Comparison of ENCODE assay signal across 26 mouse cellular contexts in the genomic region with DNA sequence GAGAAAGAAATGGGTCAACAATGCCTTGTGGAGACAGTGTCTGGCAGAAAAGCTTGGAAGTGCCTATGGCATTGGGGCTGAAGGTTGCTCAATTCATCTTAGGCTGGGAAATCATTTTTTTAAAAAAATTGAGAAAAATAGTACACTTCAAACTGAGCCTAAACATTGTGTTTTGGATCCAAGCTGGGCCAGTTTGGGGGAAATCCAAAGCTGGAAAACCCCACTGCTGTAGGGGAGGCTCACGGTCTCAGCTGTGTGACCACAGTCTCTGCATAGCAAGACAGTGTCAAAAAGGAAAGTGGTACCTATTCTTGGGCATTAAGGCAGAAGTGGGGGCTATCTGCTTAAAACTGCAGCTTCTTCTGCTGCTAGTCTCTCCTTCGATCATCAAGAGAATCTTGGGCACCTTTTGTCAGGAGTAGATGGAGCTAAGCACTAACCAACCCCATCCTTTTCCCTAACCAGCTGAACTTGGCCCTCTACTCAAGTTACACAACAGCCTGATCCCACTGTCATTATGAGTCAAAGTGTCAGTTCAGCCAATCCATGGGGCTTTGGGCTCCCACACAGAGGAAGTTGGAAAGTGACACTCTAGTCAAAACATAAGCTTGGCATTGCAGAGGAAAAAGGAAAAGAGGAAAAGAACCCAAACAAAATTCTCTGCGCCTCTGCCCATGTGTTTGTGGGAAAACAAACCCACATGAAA.
DNase-seq lines count a peak whose midpoint lies in the region; ATAC-seq and TF ChIP-seq lines count a peak whose summit lies in the region.
"Had no signal": no experiment of that assay in that cellular context is flagged by ENCODE, and none has a peak within 500 bp of the region (broad histone marks: within the 10 kb centered on the region; RNA-seq: fewer than 3 reads in every experiment).

No protein-coding gene starts in this region.

- no peaks in the 10 kb centered on the region for H3K9me3 ChIP-seq in heart, embryonic 10.5 days
- H3K9me3 ChIP-seq in lung, embryonic 14.5 days (ENCODE audit: low read depth, low read length), result no peaks in the 10 kb centered on the region
- no peaks in the 10 kb centered on the region; the same call in 1 of the 2 replicates for H3K9me3 ChIP-seq in lung, embryonic 16.5 days (ENCODE audit: control insufficient read depth, low read length)
- H3K9me3 ChIP-seq: embryonic facial prominence, embryonic 15.5 days; forebrain, embryonic 15.5 days; hindbrain, embryonic 15.5 days; kidney, embryonic 15.5 days; midbrain, embryonic 12.5 days had no signal

- peak; percentile 95 for DNase-seq in heart, adult 11 months
- no peak for DNase-seq in heart, embryonic 10.5 days (ENCODE audit: low spot score)
- DNase-seq in lung, embryonic 14.5 days, result peak; percentile 40
- DNase-seq in lung, adult 2 months, result no peak
- peak; percentile 42 for DNase-seq in lung, postnatal 36 days
- DNase-seq in cerebellum, postnatal 25 days, result no peak
- DNase-seq: adrenal gland, postnatal 10 days; cerebellum, adult 11 months; cerebellum, adult 9-11 months; gastrocnemius, postnatal 25 days; kidney, adult 18-20 months; layer of hippocampus, adult 9-11 months; liver; thymus, adult 2 months; thymus, postnatal 36 days had no signal

- peaks cover 5% of the 10 kb centered on the region; the same call in 1 of the 2 replicates for H3K27me3 ChIP-seq in heart, embryonic 10.5 days (ENCODE audit: insufficient read depth, poor library complexity, severe bottlenecking)
- no peaks in the 10 kb centered on the region for H3K27me3 ChIP-seq in lung, embryonic 14.5 days (ENCODE audit: insufficient read depth, low read length)
- no peaks in the 10 kb centered on the region for H3K27me3 ChIP-seq in lung, embryonic 16.5 days (ENCODE audit: control insufficient read depth, insufficient read depth, low read depth, low read length)
- H3K27me3 ChIP-seq: embryonic facial prominence, embryonic 15.5 days; forebrain, embryonic 15.5 days; hindbrain, embryonic 15.5 days; kidney, embryonic 15.5 days; midbrain, embryonic 12.5 days had no signal

- H3K4me3 ChIP-seq in heart, embryonic 10.5 days, result no peak overlapping the region
- no peak overlapping the region for H3K4me3 ChIP-seq in lung, embryonic 14.5 days (ENCODE audit: low read depth, low read length)
- H3K4me3 ChIP-seq in lung, adult 2 months (replicated peaks; ENCODE audit: extremely low read depth, low read depth, low read length), result no peak overlapping the region
- no peak overlapping the region for H3K4me3 ChIP-seq in lung, embryonic 16.5 days (ENCODE audit: low read length)
- H3K4me3 ChIP-seq: embryonic facial prominence, embryonic 15.5 days; forebrain, embryonic 15.5 days; heart, adult 2 months; hindbrain, embryonic 15.5 days; kidney, embryonic 15.5 days; megakaryocyte, embryonic 14.5 days; midbrain, embryonic 12.5 days had no signal

- H3K4me2 ChIP-seq in lung, embryonic 14.5 days, result no peak overlapping the region
- no peak overlapping the region for H3K4me2 ChIP-seq in lung, embryonic 16.5 days (ENCODE audit: low read depth, low read length)
- H3K4me2 ChIP-seq: embryonic facial prominence, embryonic 15.5 days; forebrain, embryonic 15.5 days; hindbrain, embryonic 15.5 days; kidney, embryonic 15.5 days; midbrain, embryonic 12.5 days had no signal

- H3K9ac ChIP-seq in lung, embryonic 14.5 days, result no peak overlapping the region
- H3K9ac ChIP-seq in lung, embryonic 16.5 days (ENCODE audit: low read length), result no peak overlapping the region
- H3K9ac ChIP-seq: embryonic facial prominence, embryonic 15.5 days; forebrain, embryonic 15.5 days; hindbrain, embryonic 15.5 days; kidney, embryonic 15.5 days; liver, embryonic 14.5 days; midbrain, embryonic 12.5 days had no signal

- 79% methylated on average over 3 of the region's 3 CpGs for WGBS in heart, embryonic 10.5 days
- WGBS in lung, embryonic 14.5 days, result 64% methylated on average over 3 of the region's 3 CpGs
- 58% methylated on average over 3 of the region's 3 CpGs for WGBS in lung, adult 2 months
- 65% methylated on average over 3 of the region's 3 CpGs for WGBS in lung, embryonic 16.5 days

- no peaks in the 10 kb centered on the region for H3K36me3 ChIP-seq in heart, embryonic 10.5 days
- no peaks in the 10 kb centered on the region for H3K36me3 ChIP-seq in lung, embryonic 14.5 days (ENCODE audit: insufficient read depth)
- no peaks in the 10 kb centered on the region for H3K36me3 ChIP-seq in lung, embryonic 16.5 days (ENCODE audit: control insufficient read depth, insufficient read depth, low read length)
- H3K36me3 ChIP-seq: embryonic facial prominence, embryonic 15.5 days; forebrain, embryonic 15.5 days; hindbrain, embryonic 15.5 days; kidney, embryonic 15.5 days; midbrain, embryonic 12.5 days had no signal

- no peak for TF ChIP-seq POLR2A in lung, adult 2 months (IDR thresholded peaks at IDR 0.05; ENCODE audit: borderline replicate concordance, extremely low read depth, low read depth, low read length)

- H3K27ac ChIP-seq in heart, embryonic 10.5 days, result no peak overlapping the region
- no peak overlapping the region for H3K27ac ChIP-seq in lung, embryonic 14.5 days (ENCODE audit: low read depth)
- H3K27ac ChIP-seq in lung, embryonic 16.5 days (ENCODE audit: low read length), result no peak overlapping the region
- H3K27ac ChIP-seq: embryonic facial prominence, embryonic 15.5 days; forebrain, embryonic 15.5 days; heart, adult 2 months; hindbrain, embryonic 15.5 days; kidney, embryonic 15.5 days; liver, embryonic 14.5 days; midbrain, embryonic 12.5 days had no signal

- TF ChIP-seq CTCF in lung, embryonic 14.5 days (IDR thresholded peaks at IDR 0.05; ENCODE audit: low read depth), result no peak
- TF ChIP-seq CTCF in lung, adult 2 months (IDR thresholded peaks at IDR 0.05; ENCODE audit: insufficient read depth, low read length), result no peak

- ATAC-seq in lung, embryonic 14.5 days (ENCODE audit: insufficient read depth), result no peak
- peak; percentile 70 for ATAC-seq in lung, embryonic 16.5 days (ENCODE audit: low read depth)
- no peak for ATAC-seq in erythroid progenitor cell, adult 5-6 weeks (replicated peaks; ENCODE audit: low FRiP score, poor library complexity, severe bottlenecking)
- ATAC-seq: CD4-positive, CD25-positive, alpha-beta regulatory T cell, adult 4 months; forebrain, embryonic 15.5 days had no signal

- no peaks in the 10 kb centered on the region; the same call in 1 of the 2 replicates for H3K4me1 ChIP-seq in heart, embryonic 10.5 days
- H3K4me1 ChIP-seq in lung, embryonic 14.5 days (ENCODE audit: insufficient read depth), result no peaks in the 10 kb centered on the region
- peaks cover 3% of the 10 kb centered on the region; the same call in 1 of the 2 replicates for H3K4me1 ChIP-seq in lung, adult 2 months (ENCODE audit: control insufficient read depth, insufficient read depth, low read length)
- H3K4me1 ChIP-seq in lung, embryonic 16.5 days (replicated peaks; ENCODE audit: control insufficient read depth, insufficient read depth, low read length), result no peaks in the 10 kb centered on the region
- H3K4me1 ChIP-seq: embryonic facial prominence, embryonic 15.5 days; hindbrain, embryonic 15.5 days; kidney, embryonic 15.5 days; megakaryocyte, embryonic 14.5 days had no signal

Comparison
In these comparisons a context has a peak if more than half of its experiments do, and no peak if none do; other contexts are left out.
1. DNase-seq: peak in heart, adult 11 months (single experiment), lung, embryonic 14.5 days (single experiment) and lung, postnatal 36 days (single experiment); none in heart, embryonic 10.5 days (single experiment), lung, adult 2 months (single experiment) and cerebellum, postnatal 25 days (0 of 2).